Mouse (Mus musculus) left cerebral cortex, adult 8-10 months (tissue): ENCODE results near the gene Syde2. TPM values are rescaled to one million over a fixed set of nuclear protein-coding genes. Genes with fewer than 3 reads are reported as not detected.
"Not testable (repeated sequence)": the region's sequence is repeated elsewhere in the genome, so short reads cannot be mapped to it uniquely, and the experiment has no call there.

Experiments used
- DNase-seq, 2 experiments: peaks; one replicate each; pipeline ENCODE4 v3.0.0; 2022; ENCODE audit warnings: low spot score in 2 of 2
- total RNA-seq, 4 experiments: library from RNA; stranded (reverse); gene quantifications; 2 replicates each; pipeline ENCODE4 v1.2.4; 2022

Syde2 gene
- 1 to 10 TPM; 2.4 to 3.4 (median 3.1) TPM for total RNA-seq

DNA sequence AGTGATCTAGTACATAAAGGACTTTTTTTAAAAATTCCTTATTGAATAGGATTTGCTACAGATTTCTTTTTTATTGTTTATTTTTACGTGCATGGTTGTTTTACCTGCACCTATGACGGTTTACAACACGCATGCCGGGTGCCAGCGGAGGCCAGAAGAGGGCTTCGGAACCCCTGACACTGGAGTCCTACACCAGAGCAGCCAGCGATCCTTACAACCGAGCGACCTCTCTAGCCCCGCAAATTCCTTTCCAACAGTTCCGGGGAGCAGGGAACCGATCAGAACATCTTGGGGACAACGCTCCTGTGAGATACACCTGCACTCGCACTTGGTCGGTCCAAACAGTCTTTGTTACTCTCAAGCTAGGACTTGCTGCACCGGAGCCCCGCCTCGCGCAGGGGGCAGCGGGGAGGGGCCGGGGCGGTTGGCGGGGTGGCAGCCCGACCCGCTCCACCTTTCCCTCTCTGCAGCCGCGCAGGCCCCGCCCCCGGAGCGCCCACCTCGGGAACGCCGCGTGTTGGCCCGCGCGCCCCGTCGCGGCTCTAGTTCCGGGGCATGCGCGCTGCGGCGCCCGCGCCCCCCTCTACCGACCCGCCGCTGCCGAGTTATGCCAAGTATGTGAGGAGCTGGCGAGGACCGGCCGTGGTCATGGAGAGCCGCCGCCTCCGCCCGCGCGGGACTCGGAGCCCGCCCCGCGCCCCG lies at the start of gene Syde2:
Gene Syde2, plus strand, starts transcription at position 603 of the 702 bp plus-strand sequence.
- DNase-seq: peak; percentile 17 to 37

DNA sequence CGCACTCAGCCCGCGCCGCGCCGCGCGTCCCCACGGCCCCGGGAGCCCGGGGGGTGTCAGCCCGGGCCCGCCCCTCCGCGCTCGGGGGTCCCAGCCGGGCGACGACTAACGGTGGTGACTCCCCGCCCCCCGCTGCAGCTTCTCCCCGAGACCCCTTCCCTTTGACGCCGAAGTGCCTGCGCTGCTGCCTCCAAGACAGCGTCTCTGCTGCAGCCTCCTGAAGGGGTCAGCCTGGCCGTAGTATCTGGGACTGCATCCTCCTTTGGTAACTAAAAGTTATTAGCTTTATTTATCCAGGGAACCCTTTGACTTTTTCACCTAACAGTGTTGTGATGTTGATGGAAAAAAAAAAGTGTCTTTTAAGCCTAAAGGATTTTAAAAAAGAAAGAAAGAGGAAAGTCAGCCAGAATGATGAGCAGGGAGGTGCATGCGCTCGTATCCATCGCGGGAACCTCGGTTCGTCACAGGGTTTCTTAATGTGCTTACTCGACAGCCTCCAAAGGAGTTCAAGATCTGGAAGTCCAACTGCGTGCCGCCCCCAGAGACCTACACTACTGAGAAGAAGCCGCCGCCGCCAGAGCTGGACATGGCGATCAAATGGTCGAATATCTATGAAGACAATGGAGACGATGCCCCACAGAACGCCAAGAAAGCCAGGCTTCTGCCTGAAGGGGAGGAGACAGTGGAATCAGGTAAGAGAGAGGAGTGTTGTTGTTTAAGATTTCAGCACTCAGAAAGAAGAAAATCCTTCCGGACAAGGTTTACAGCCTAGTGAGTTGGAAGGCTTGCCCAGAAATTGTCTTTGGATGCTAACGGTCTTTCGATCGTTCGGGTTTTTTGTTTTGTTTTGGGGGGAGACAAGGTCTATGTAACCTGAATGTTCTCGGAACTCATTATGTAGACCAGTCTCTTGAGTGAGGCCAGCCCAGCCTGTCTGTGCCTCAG lies 49.0 kb upstream of the Syde2 start:
- DNase-seq: no peak

DNA sequence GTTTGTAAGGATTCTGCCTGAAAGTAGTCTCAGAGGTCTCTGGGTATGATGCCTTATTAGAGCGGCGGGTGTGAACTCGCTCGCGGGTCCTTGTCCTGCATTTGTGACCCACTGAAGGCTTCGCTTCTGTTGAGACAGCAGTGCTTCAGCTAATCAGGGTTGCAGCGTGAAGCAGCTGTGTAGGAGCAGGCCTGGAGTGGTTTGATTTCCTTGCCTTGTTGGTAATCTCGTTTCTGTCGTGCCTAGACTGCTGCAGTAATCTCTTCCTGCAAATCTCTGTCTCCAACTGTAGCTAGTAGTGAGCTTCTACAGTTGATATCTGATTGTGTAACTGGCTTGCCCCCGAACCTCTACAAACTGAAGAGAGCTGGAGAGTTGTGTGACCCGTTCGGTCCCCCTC lies 48.3 kb upstream of the Syde2 start:
- no peak for DNase-seq

DNA sequence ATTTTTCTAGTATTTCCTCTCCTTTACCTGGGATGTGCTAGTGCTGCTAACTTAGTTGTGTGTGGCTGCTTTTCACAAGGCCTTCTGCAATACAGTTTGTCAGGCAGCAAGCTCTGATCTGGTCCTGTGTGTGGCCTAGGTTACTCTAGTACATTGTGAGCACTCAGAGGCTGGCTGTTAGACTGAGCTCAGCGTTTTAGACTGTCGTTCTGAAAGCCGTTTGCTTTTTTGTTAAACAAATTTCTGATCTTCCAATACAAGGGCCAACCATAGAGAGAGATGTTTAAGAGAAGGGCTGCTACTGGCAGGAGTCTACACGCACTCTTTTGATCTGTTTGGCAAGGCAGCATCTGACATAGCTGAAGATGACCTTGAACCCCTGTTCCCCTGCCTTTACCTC lies 47.7 kb upstream of the Syde2 start:
- no peak for DNase-seq

DNA sequence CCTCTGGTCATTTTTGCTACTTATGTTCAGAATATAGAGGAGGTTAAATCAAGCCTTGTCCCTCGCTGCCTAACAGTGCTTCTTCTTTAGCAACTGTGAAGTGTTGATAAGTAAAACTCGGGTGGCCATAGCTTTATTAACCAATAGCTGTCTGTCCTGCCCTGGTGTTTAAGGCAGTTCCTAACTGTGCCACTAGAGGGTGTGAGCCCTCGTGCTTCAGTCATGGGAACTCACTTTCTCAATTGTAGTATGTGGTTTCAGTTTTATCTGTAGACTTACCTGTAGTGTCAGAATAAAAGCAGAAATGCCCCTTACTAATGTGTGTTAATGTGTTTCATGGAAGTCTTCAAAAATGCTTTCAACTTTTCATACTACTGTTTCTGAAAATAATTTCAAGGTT lies 45.7 kb upstream of the Syde2 start:
- peak; percentile 28 to 31 for DNase-seq

DNA sequence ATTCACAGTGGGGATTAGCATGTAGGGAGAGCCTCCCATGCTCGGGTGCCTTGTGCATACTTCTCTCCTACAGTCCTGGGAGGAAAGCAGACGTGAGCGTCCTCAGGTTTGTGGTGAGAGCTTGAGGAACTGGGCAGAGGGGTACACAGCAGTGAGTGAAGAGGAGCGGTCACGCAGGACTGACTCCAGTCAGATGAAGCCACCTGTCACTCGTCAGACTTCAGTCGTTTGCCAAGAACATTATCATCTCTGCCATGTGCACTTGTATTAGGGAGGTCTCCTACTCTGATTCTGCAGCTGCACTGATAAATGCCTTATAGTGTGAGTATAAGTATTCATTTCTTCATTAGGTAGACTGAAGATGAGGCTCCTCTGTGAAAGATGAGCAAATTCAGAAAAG lies 43.3 kb upstream of the Syde2 start:
- DNase-seq: no peak

DNA sequence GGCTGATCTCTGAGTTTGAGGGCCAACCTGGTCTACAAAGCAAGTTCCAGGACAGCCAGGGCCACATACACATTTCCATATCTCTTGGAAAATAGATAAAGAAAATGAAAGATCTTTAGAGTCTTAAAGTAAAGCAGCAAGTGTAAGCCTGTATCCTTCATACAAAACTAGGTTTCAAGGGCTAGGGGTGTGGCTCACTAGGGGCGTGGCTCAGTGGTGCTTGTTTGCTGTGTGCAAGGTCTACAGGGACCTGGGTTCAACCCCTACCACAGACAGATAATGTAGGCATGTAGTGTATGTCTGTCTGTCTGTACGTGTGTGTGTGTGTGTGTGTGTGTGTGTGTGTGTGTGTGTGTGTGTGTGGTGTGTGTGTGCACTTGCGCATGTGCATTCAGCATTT lies 41.8 kb upstream of the Syde2 start:
- DNase-seq: no peak

DNA sequence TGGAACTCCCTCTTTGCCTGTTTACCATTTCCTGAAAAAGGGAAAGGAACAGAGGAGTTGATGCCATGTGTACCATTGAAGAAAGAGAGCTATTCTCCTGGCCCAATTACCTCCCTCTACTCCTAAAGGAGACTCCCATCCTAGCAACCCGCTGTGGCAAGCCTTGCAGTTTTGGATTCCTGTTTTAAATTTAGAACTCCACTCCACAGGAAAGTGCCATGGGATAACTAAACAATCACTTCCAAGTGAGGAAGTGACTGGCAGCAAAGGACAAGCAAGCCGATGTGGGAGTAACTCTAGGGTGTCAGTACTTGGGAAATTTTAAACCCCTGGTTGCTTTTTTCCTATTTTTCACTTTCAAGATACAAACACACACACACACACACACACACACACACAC lies 41.0 kb upstream of the Syde2 start:
- no peak for DNase-seq

DNA sequence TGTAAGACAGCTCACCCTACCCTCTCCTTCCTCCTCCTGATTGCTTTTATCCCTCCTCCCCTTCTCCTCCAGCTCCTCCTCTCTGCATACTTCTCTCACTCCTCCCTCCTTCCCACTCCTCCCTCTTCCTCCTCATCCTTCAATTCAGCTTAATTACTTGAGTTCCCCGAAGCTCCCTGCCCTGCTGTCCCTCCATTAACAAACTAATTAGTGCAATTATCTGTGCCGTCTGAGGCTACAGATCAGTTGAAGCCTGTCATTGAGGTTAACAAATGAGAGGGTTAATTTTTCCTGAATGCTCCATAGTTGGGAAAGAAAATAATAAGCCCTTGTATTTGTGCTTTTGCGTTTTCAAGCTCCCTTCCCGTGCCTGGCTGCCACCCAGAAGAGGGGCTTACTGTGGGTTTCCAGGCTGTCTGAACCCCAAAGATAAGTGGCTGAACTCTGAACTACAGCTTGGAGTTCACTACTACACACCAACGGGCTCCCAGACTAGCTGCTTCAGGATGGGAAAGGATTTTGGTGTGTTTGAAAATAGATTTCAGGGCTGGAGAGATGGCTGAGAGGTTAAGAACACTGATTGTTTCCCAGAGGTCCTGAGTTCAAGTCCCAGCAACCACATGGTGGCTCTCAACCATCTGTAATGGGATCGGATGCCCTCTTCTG lies 40.0 kb upstream of the Syde2 start:
- no peak for DNase-seq

DNA sequence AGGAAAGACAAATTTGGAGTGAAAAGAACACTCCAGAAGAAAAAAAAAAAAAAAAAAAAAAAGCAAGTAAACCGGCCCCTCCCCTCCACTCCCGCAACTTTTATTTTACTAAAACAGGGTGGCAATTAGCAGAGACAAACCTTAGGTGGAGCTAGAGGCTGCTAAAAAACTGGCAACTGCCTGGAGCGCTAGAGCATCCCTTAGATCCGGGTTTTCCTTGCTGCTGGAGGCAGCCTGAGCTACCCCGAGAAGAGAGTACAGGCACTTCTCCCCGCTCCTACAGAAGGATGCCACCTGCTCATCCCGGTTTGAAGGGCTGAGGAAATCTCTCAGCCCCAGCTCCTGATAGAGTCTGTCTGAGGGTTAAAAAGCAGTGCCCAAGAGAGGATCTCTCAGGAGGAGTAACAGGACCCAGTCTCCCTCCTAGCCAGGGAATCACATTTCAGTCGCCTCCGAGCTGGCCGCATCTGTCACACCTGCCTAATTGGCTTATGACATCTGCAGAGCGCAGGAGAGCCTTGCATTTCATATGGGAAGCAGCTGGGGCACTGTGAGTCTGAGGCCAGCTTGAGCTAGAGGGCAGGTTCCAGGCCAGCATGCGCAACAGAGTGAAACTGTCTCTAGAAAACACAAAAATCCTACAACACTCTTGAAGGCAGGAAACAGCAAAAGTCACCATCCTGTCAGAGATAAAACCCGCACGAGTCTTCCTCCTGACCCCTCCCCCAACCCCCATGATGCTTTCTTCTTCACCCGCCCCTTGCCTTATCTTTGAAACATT lies 37.4 kb upstream of the Syde2 start:
- peak in 1 of 2 experiments; percentile 46 for DNase-seq

DNA sequence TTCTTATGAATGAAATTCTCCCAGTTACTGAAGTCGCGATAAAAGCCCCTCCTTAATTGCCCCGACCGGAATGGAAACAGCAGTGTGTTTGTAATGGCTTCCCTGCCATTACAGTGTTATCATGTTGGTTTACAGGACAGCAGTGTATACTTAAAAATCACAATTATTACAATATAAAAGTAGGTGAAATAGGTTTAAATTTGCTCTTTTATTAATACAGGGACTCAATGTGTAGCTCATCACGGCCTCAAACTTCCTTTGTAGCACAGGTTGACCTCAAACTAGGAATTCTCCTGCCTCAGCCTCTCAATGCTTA lies 36.9 kb upstream of the Syde2 start:
- DNase-seq: no peak

DNA sequence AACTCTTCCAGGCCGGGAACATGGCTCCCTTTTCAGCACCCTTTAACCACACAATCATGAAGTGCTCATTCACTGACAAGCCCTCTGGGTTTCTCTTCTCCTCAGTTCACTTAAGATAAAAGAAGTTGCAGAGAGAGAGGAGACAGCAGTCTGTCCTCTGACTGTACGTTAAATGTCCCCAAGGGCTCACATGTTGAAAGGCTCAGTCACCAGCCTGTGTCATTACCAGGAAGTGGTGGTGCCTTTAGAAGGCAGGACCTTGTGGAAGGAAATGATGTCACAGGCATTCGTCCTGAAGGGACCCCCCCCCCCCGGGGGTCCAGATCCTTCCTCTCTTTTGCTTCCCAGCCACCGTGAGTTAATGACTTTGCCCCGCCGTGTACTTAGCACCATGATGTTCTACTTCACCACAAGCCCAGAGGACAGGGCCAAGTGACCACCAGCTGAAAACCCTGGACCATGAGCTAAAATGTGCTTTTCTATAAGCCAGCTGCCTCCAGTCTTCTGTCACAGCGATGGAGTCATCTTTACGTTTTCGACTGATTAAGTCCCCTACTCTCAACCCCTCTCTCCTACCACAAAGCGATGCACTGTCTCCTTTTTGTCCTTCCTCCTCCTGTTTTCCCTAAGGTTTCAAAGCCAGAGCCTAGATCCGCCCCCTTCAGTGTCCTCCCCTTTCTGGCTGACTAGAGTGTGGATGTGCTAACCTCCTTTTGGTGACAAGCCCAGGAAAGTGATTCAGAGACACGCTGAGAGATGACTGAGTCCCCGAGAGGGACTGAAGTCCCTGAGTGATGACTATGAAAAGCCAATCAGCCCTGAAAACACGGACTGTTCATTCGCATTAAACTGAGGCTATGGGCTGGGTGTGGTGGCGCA lies 36.1 kb upstream of the Syde2 start:
- DNase-seq: no peak

DNA sequence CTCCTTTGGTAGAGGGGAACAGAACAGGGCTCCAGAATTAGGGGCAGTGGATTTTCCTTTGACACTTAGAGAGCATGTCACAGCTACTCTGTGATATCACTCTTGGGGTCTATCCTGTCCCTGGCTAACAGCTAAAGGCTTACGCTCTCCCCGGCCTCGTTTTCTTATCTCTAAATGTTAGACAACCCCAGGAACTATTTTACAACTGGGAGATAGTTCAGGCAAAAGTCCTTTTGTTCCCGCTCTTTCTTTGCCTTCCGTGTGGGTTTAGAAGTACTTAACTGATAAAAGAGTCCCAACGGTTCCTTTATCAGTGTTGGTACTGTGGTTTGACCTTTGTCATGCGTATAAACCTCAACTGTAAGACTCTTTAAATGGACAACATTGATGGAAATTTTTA lies 34.7 kb upstream of the Syde2 start:
- DNase-seq: no peak

DNA sequence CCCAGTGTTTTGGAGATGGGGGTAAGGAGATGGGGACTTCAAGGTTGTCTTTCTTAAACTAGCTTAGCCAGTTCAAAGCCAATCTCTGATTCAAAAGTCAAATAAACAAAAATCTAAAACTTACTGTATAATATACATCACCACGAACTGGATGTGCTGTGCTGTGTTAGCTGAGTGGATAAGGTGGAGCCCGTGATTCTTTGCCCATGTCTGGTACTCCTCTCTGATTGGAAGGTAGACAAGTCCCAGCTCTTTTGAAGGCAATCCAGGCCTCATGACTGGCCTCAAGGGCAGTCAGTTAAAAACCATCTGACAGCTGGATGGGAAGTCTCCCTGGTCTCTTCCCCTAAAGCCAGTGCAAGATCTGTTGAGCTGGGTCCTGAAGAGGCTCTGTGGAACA lies 34.3 kb upstream of the Syde2 start:
- no peak for DNase-seq

DNA sequence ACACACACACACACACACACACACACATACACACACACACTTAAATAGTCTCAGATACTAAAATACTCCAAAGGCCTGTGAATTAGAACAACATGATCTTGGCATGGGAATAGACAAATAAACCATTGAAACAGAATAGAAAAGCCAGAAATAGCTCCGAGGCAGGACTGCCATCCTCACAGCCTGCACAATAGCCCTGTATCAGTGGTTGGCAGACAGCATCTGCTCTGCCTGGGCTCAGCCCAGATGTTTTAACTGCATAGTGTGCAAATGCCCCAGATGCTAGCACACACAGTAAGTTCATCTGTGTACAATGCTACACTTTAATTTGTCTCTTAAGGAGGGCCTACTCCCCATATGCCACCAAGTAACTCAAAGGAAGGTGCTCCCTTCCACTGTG lies 27.8 kb upstream of the Syde2 start:
- DNase-seq: no peak

DNA sequence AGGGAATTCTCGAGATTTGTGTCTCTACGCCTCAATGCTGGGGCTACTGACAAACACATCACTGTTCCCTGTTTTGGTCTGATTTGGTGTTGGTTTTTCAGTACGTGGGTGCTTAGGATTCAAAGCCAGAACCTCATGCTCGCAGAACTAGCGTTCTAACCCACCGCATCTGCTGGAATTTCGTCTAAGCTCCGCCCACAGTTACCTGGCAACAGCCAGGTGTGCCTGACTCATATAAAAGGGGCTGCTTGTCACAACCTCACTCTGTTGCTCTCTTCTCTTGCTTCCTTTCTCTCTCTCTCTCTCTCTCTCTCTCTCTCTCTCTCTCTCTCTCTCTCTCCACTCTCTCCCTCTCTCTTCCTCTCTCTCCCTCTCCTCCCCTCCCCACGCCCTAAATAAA lies 25.3 kb upstream of the Syde2 start:
- DNase-seq: no peak

DNA sequence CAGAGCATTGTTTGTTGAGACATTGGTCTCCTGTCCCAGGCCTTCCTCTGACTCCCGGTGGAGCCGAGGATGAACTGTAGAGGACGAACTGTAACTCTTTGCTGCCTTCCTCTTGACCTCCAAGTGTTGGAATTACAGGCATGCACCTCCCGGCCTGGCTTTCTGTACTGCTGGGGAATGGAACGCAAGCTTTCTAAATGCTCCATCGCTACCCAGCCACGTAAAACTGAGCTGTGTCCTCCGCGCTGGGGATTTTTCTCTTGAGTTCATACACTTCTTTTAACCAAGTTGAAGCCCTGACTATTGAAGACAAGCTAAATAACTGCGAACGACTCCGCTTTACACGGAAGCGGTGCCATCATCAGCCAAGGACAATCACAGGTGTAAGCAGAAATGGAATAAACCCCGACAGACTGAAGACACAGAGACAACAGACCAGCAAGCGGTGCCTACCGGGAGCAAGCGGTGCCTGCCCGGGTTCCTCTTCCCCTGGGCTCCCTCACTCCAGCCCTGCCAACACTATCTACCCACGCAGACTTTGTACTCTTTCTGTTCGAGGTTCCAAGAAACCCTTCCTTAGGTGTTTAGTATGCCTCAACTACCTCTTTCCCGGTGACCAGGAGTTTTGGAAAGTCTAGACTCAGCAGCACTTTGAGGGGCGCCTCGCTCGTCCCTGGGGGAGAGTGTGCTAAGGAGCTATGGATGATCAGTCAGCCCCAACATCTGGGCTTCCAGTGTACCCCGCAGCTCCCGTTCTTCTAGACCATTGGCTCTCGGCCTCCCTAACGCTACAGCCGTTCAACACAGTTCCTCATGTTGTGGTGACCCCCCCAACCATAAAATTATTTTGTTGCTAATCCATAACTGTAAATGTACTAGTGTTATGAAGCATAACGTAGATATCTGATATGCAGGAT lies 24.3 kb upstream of the Syde2 start:
- no peak for DNase-seq

DNA sequence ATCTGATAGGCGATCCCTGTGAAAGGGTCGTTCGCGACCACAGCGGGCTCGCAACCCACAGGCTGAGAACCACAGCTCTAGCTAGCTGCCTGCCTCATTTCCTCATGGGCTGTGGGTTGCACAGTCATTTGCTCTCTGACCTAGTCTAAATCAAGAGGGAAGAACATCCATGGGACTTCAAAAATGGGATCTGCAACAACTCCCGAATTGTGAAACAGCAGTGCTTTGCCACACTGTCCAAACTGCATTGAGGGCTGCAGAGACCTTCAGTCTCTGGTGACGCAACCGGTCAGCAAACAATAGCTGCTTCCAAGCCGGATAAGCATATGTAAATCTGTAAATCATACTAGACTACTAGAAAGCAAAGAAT lies 23.7 kb upstream of the Syde2 start:
- DNase-seq: no peak

DNA sequence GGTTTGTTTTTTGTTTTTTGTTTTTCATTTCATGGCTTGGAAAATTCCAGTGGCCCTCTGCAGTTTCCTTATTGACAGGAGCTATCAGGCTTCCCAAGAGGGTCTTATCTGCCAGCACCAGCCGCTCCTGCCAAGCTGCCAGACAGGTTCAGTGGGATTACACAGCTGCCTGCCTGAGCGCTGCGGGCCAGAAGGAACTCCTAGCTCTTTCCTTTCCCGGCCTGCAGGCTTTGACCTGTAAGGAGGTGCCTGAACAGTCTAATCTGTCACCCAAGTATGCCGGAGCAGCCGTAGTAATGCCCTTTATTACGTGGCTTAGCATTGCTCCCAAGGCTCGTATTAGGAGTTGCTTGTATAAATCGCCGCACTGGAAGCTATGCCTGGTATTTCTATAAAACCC lies 23.2 kb upstream of the Syde2 start:
- DNase-seq: no peak

DNA sequence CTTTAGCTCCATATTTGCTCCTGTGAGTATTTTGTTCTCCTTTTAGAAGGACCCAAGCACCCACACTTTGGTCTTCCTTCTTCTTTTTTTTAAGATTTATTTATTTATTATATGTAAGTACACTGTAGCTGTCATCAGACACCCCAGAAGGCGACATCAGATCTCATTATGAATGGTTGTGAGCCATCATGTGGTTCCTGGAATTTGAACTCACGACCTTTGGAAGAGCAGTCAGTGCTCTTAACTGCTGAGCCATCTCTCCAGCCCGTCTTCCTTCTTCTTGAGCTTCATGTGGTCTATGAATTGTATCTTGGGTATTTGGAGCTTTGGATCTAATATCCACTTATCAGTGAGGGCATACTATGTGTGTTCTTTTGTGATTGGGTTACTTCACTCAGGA lies 22.1 kb upstream of the Syde2 start:
- DNase-seq: not testable (repeated sequence)
